Mouse (Mus musculus) cortical plate, adult 2 months (tissue): ENCODE data around the gene Sox15. TPM values are rescaled to one million over a fixed set of nuclear protein-coding genes. Genes with fewer than 3 reads are reported as not detected.

Experiments used
- H3K27ac ChIP-seq: fragments of 200-500 bp; 2 replicates; pipeline ENCODE4 v1.5.1; 2012; ENCODE audit warnings: low read length, control low read depth, inconsistent platforms; ENCODE audit not compliant: insufficient read depth
- H3K4me1 ChIP-seq: fragments of 200-500 bp; 2 replicates; pipeline ENCODE4 v1.6.1; 2011; ENCODE audit warnings: low read length; ENCODE audit not compliant: control insufficient read depth, insufficient read depth
- H3K4me3 ChIP-seq: fragments of 200-500 bp; 2 replicates; pipeline ENCODE4 v1.5.1; 2011; ENCODE audit warnings: mild to moderate bottlenecking, low read length, control low read depth; ENCODE audit not compliant: insufficient read depth
- CTCF ChIP-seq: fragments of 200-500 bp; IDR thresholded peaks from 2 replicates; pipeline ENCODE4 v1.5.1; 2011; ENCODE audit warnings: mild to moderate bottlenecking, control low read depth, low read length; ENCODE audit not compliant: insufficient read depth; ENCODE audit errors: extremely low read depth
- POLR2A ChIP-seq: fragments of 200-500 bp; IDR thresholded peaks from 2 replicates; pipeline ENCODE4 v1.6.1; 2011; ENCODE audit warnings: mild to moderate bottlenecking, low read length, control low read depth; ENCODE audit not compliant: insufficient read depth; ENCODE audit errors: extremely low read depth
- polyA plus RNA-seq: library from polyadenylated mRNA; depleted of rRNA; stranded (reverse); fragments of >200 nt; gene quantifications from 2 replicates; pipeline ENCODE4 v1.2.3, GENCODE M21; 2012

Sox15 gene
- polyA plus RNA-seq, 1 experiment, result 0.25 TPM

DNA sequence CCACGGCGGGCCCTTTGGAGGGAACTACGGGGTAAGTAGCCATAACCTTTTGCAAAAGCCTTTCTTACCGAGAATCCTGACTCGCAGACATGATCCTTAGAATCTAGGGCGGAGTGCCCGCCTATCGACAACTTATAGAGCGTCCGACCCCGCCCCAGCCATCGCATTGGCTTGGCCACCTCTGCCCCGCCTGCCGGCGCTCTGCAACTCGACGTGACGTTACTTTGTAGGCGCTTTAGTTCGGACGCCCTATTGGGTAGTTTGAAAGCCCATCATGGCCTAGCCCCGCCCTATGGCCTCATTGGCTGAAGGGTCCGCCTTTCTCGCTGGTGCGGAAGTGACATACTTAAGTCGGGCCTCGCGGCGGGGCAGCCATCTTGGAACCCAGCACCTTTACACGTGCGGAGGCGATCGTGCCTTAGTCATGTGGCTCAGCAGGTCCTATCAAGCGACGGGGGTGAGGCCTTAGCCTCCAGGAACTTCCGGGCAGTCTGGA lies 17.1 kb downstream of the Sox15 start, which contains the start of gene Eif4a1:
TSS of gene Eif4a1 (minus strand) at position 213 of the 496 bp plus-strand sequence.
- H3K4me3 ChIP-seq, result peak within 1 kb of the TSS; percentile 91
- H3K4me1 ChIP-seq, result no peaks in the 10 kb centered on the region; the same call in 1 of the 2 replicates

DNA sequence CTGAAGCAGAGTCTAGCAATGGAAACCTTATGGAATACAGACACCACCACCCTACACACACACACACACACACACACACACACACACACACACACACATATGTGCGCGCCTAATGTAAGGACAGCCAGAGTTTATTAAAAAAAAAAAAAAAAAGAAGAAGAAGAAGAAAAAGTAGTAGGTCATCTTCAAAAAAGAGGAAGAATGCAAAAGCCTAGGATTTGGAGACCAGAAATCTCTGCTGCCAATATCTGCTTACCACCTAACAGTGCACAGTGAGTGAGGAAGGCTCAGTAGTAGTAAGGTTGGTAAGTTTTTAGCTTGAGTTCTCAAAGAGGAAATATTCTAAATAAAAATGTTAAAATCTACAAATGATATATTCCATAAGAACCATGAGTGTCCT lies 24.0 kb downstream of the Sox15 start:
- Histone ChIP-seq H3K4me1 (no peaks in the 10 kb centered on the region; the same call in 1 of the 2 replicates), H3K27ac (no peak overlapping the region), H3K4me3 (no peak overlapping the region)
- no peak for TF ChIP-seq POLR2A
- TF ChIP-seq CTCF, result no peak

More for the DNA sequence above, 17.1 kb downstream of the Sox15 start, which contains the start of gene Eif4a1:
- peak within 1 kb of the TSS; percentile 95 for H3K27ac ChIP-seq
- no peak for TF ChIP-seq CTCF
- TF ChIP-seq POLR2A, result peak; percentile 98

DNA sequence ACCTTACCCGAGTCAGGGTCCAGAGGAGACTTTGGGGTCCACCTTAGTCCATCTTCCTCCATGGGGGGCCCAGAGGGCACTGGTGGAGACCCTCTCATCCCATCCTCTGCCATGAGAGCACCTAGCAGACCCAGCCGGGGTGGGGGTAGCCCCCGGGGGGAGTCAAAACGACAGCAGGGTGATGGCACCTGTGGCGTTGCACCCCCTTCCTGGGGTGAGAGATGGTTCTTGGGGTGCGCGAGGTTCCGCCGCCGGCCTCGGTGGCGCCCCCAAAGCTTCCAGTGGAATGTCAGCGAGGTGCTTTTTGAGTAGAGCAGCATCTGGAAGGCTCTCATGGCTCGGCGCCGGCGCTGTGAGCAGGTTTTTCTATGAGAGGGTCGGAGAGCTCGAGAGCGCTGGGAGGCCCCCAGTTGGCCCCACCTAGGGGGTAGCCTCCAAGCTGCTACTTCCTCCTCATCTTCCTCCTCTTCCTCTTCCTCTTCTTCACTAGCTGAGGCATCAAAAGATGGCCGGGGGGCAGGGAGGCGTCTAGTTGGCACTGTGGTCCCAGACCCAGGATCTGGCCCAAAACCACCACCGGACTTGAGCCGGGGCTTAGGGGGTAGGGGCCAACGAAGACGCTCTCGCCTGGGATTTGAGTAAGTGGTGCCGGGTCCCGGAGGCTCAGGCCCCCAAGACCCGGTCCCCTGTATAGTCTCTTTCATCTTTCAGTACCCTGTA lies 25.2 kb downstream of the Sox15 start:
- no peak overlapping the region for H3K27ac ChIP-seq
- TF ChIP-seq POLR2A, result no peak
- no peak for TF ChIP-seq CTCF
- H3K4me1 ChIP-seq, result no peaks in the 10 kb centered on the region; the same call in 1 of the 2 replicates
- H3K4me3 ChIP-seq, result peak overlapping the region; percentile 44; the same call in 1 of the 2 replicates

GRCm38 (mm10) chr11:69681314-69682208 lies 26.4 kb downstream of the Sox15 start, which contains the start of gene Senp3:
TSS of gene Senp3 (minus strand) at chr11:69682084.
- peak within 1 kb of the TSS; percentile 44 for H3K4me3 ChIP-seq
- H3K27ac ChIP-seq, result no peak within 1 kb of the TSS
- H3K4me1 ChIP-seq, result no peaks in the 10 kb centered on the region; the same call in 1 of the 2 replicates
- no peak for TF ChIP-seq CTCF
- TF ChIP-seq POLR2A, result peak; percentile 88

- Histone ChIP-seq H3K4me3 (peak overlapping the region; percentile 44), H3K4me1 (no peaks in the 10 kb centered on the region; the same call in 1 of the 2 replicates), H3K27ac (no peak overlapping the region)
- TF ChIP-seq CTCF (no peak), POLR2A (no peak)
These were observed 27.2 kb downstream of the Sox15 start for GRCm38 (mm10) chr11:69682209-69682839.

GRCm38 (mm10) chr11:69682840-69683533 lies 27.9 kb downstream of the Sox15 start:
- peak; percentile 97 for TF ChIP-seq CTCF
- no peak for TF ChIP-seq POLR2A
- Histone ChIP-seq H3K27ac (no peak overlapping the region), H3K4me1 (no peaks in the 10 kb centered on the region; the same call in 1 of the 2 replicates), H3K4me3 (no peak overlapping the region)

DNA sequence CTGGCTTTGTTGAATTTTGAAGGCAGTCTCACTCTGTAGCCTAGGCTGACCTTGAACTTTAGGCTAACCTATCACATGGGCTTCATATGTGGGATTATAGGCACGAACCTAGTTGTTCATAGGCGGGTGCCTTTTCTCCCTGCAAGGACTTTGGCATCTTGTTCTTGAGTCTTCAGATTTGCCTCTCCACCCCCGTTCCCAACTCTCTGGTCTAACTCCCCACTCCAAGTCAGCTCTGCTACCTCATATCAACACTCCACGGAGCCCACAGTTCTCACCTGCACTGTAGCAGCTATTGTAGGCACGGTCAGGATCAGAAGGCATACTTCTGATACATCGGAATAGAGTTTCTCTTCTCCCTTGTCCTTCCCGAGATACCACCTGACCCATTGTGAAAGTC lies 28.5 kb downstream of the Sox15 start:
- Histone ChIP-seq H3K4me1 (no peaks in the 10 kb centered on the region; the same call in 1 of the 2 replicates), H3K4me3 (no peak overlapping the region), H3K27ac (no peak overlapping the region)
- TF ChIP-seq CTCF (no peak), POLR2A (no peak)

DNA sequence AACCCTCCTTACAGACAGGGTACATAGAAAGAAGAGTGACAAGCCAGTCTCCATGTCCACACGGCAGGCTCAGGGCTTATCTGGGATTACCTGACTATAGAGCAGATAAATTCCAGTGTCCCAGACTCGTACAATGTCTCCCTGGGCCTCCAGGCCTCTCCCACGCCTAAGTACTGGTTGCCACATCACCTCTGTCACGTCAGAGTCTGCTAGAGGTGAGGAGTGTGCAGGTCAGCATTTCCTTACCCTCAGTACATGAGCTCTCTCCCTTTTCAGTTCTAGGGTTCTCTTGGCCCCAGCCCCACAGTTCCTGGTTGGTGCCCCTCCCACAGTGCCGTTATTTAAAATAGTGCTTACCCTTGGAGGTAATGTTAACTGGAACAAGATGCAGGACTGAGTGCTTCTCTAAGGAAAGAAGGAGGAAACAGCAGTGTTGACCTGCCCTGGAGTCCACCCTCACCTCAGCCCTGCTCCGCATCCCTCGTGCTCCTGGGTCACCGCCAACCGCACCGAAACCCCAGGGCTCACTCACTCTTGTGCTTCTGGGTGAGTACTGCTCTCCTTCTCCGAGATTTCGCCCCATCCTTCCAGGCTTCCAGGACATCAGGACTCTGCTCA lies 29.1 kb downstream of the Sox15 start:
- TF ChIP-seq CTCF (no peak), POLR2A (no peak)
- no peak overlapping the region for H3K27ac ChIP-seq
- H3K4me1 ChIP-seq, result no peaks in the 10 kb centered on the region; the same call in 1 of the 2 replicates
- H3K4me3 ChIP-seq, result no peak overlapping the region

DNA sequence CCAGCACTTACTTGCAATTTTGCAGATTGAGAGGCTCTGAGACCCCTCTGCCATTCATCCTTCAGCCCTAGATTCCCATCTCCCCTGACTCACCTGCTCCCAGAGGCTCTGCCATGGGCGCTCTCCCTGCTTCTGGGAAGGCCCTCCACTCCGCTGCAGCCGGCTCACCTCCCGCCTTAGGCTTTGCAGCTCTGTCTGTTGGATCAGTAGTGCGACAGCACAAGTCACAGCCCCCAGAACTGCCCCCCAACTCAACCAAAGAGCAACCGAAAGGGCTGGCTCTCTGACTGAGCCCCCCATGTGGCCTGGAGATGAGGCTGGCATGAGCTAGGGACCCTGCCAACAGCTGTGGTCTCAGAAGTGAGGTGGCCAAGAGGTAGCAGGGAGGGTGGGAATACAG lies 29.8 kb downstream of the Sox15 start:
- Histone ChIP-seq H3K4me3 (no peak overlapping the region), H3K4me1 (no peaks in the 10 kb centered on the region; the same call in 1 of the 2 replicates), H3K27ac (peak overlapping the region; percentile 57)
- TF ChIP-seq CTCF (no peak), POLR2A (no peak)
